Mouse (Mus musculus) heart, adult 2 months (tissue): ENCODE results near the gene Fbxl14. TPM values are rescaled to one million over a fixed set of nuclear protein-coding genes. Genes with fewer than 3 reads are reported as not detected.

ENCODE experiments used
- DNase-seq, 2 experiments: peaks; one replicate each; pipeline ENCODE4 v3.0.0; 2021
- H3K27ac ChIP-seq: fragments of 200-600 bp; 2 replicates; pipeline ENCODE4 v1.8.1; 2022
- H3K27me3 ChIP-seq: fragments of 200-500 bp; 2 replicates; pipeline ENCODE4 v1.6.1; 2012; ENCODE audit warnings: mild to moderate bottlenecking, low read length, inconsistent platforms, mixed read lengths; ENCODE audit not compliant: control insufficient read depth, insufficient read depth
- H3K36me3 ChIP-seq: fragments of 200-500 bp; 2 replicates; pipeline ENCODE4 v1.6.1; 2012; ENCODE audit warnings: low read length, inconsistent platforms; ENCODE audit not compliant: control insufficient read depth, insufficient read depth
- H3K4me1 ChIP-seq: fragments of 200-500 bp; 2 replicates; pipeline ENCODE4 v1.6.1; 2011; ENCODE audit warnings: low read length; ENCODE audit not compliant: control insufficient read depth, insufficient read depth
- H3K4me3 ChIP-seq: fragments of 200-600 bp; 2 replicates; pipeline ENCODE4 v1.8.1; 2022
- H3K79me2 ChIP-seq: fragments of 200-500 bp; replicated peaks from 2 replicates; pipeline ENCODE4 v1.6.1; 2012; ENCODE audit warnings: mild to moderate bottlenecking, inconsistent platforms, low read length, moderate library complexity, mixed read lengths; ENCODE audit not compliant: control insufficient read depth, insufficient read depth
- H3K9ac ChIP-seq: fragments of 200-500 bp; 2 replicates; pipeline ENCODE4 v1.6.1; 2012; ENCODE audit warnings: low read depth, mild to moderate bottlenecking, control low read depth, inconsistent platforms, low read length, mixed read lengths
- CTCF ChIP-seq: fragments of 200-600 bp; IDR thresholded peaks from 2 replicates; pipeline ENCODE4 v1.8.1; 2022; ENCODE audit warnings: antibody characterized with exemption, mild to moderate bottlenecking, moderate library complexity
- EP300 ChIP-seq: fragments of 200-500 bp; IDR thresholded peaks from 2 replicates; pipeline ENCODE4 v1.6.1; 2011; ENCODE audit warnings: low read depth, low read length, control low read depth; ENCODE audit not compliant: insufficient read depth
- POLR2A ChIP-seq: fragments of 200-500 bp; IDR thresholded peaks from 2 replicates; pipeline ENCODE4 v1.6.1; 2011; ENCODE audit warnings: mild to moderate bottlenecking, low read depth, low read length, control low read depth; ENCODE audit not compliant: insufficient read depth
- WGBS: fragments of 180-500 bp; shearing (Covaris S2); methylation state at CpG from one replicate; pipeline ENCODE4 v1.1.7; 2018; 5-methylcytosine and 5-hydroxymethylcytosine counted together
- intact Hi-C: fragments of 180-260 bp; cut with DNase I; formaldehyde crosslinking; loops from one replicate; pipeline ENCODE4 v1.15.1; 2025
- polyA plus RNA-seq: library from polyadenylated mRNA; depleted of rRNA; stranded (reverse); fragments of >200 nt; gene quantifications from 2 replicates; pipeline ENCODE4 v1.2.3, GENCODE M21; 2012
- total RNA-seq, 2 experiments: library from RNA; stranded (reverse); gene quantifications; 2 replicates each; pipeline ENCODE4 v1.2.3; 2021

Gene Fbxl14
- total and polyA plus RNA-seq, 3 experiments, result 16.0 to 19.7 (median 16.6) TPM

- intact Hi-C loops, result loop anchor here (5.0 to 10.0 kb wide), 2 partner anchors 272 to 430 kb away; no protein-coding TSS in a partner anchor
- TF ChIP-seq POLR2A (no peak), CTCF (no peak), EP300 (no peak)
- peaks cover 2% of the 10 kb centered on the region; the same call in 1 of the 2 replicates for H3K4me1 ChIP-seq
- H3K4me3 ChIP-seq, result no peak overlapping the region
- no peak overlapping the region for H3K27ac ChIP-seq
- no peaks in the 10 kb centered on the region for H3K27me3 ChIP-seq
- H3K9ac ChIP-seq, result no peak overlapping the region
- WGBS, result 90% methylated on average over 7 of the region's 7 CpGs
- H3K36me3 ChIP-seq, result no peaks in the 10 kb centered on the region
- H3K79me2 ChIP-seq, result no peaks in the 10 kb centered on the region
- no peak for DNase-seq
Observed at GRCm38 (mm10) chr6:119492630-119493014, 13.2 kb downstream of the Fbxl14 start.

- Histone ChIP-seq H3K9ac (no peak overlapping the region), H3K4me3 (no peak overlapping the region), H3K27me3 (no peaks in the 10 kb centered on the region), H3K27ac (no peak overlapping the region), H3K79me2 (no peaks in the 10 kb centered on the region), H3K4me1 (no peaks in the 10 kb centered on the region), H3K36me3 (no peaks in the 10 kb centered on the region)
- 25% methylated on average over 5 of the region's 5 CpGs for WGBS
- intact Hi-C loops, result loop anchor here (10.0 kb wide), 1 partner anchor 266 kb away; no protein-coding TSS in a partner anchor
- DNase-seq, result peak in 1 of 2 experiments; percentile 56
- no peak for TF ChIP-seq CTCF
- TF ChIP-seq POLR2A, result no peak
- TF ChIP-seq EP300, result no peak
Observed at GRCm38 (mm10) chr6:119499271-119499670, 19.8 kb downstream of the Fbxl14 start.

GRCm38 (mm10) chr6:119500086-119500485 lies 20.6 kb downstream of the Fbxl14 start:
- no peaks in the 10 kb centered on the region for H3K36me3 ChIP-seq
- WGBS, result 62% methylated on average over 5 of the region's 5 CpGs
- H3K79me2 ChIP-seq, result no peaks in the 10 kb centered on the region
- intact Hi-C loops, result no loop called here
- H3K9ac ChIP-seq, result no peak overlapping the region
- TF ChIP-seq CTCF, result no peak
- TF ChIP-seq EP300, result no peak
- no peak for TF ChIP-seq POLR2A
- H3K4me1 ChIP-seq, result no peaks in the 10 kb centered on the region
- H3K4me3 ChIP-seq, result no peak overlapping the region
- DNase-seq, result no peak
- no peak overlapping the region for H3K27ac ChIP-seq
- no peaks in the 10 kb centered on the region for H3K27me3 ChIP-seq

- Histone ChIP-seq H3K36me3 (no peaks in the 10 kb centered on the region), H3K9ac (no peak overlapping the region), H3K4me3 (no peak overlapping the region), H3K79me2 (no peaks in the 10 kb centered on the region), H3K27ac (no peak overlapping the region), H3K27me3 (no peaks in the 10 kb centered on the region), H3K4me1 (no peaks in the 10 kb centered on the region)
- 37% methylated on average over 9 of the region's 9 CpGs for WGBS
- intact Hi-C loops, result no loop called here
- no peak for DNase-seq
- TF ChIP-seq EP300, result no peak
- no peak for TF ChIP-seq POLR2A
- TF ChIP-seq CTCF, result no peak
Observed at GRCm38 (mm10) chr6:119502031-119502430, 22.6 kb downstream of the Fbxl14 start.

GRCm38 (mm10) chr6:119504756-119505155 lies 25.3 kb downstream of the Fbxl14 start:
- intact Hi-C loops, result no loop called here
- H3K27me3 ChIP-seq, result no peaks in the 10 kb centered on the region
- WGBS, result 86% methylated on average over 8 of the region's 8 CpGs

GRCm38 (mm10) chr6:119505525-119506225 lies 26.2 kb downstream of the Fbxl14 start:
- Histone ChIP-seq H3K79me2 (no peaks in the 10 kb centered on the region), H3K9ac (no peak overlapping the region), H3K27me3 (no peaks in the 10 kb centered on the region), H3K36me3 (no peaks in the 10 kb centered on the region), H3K4me3 (no peak overlapping the region), H3K27ac (no peak overlapping the region), H3K4me1 (peaks cover 3% of the 10 kb centered on the region; the same call in 1 of the 2 replicates)
- no peak for DNase-seq
- 80% methylated on average over 9 of the region's 9 CpGs for WGBS
- no peak for TF ChIP-seq CTCF
- TF ChIP-seq EP300, result no peak
- no peak for TF ChIP-seq POLR2A
- intact Hi-C loops, result no loop called here

More at GRCm38 (mm10) chr6:119504756-119505155, 25.3 kb downstream of the Fbxl14 start:
- Histone ChIP-seq H3K36me3 (no peaks in the 10 kb centered on the region), H3K27ac (no peak overlapping the region), H3K79me2 (no peaks in the 10 kb centered on the region), H3K4me3 (no peak overlapping the region), H3K4me1 (peaks cover 3% of the 10 kb centered on the region; the same call in 1 of the 2 replicates), H3K9ac (no peak overlapping the region)
- no peak for DNase-seq
- TF ChIP-seq EP300 (no peak), POLR2A (no peak), CTCF (no peak)
